Mouse (Mus musculus) MEL (cell line): Measurements from ENCODE around the gene Gm15217. TPM values are rescaled to one million over a fixed set of nuclear protein-coding genes. Genes with fewer than 3 reads are reported as not detected.

Experiments
- DNase-seq: peaks from one replicate; pipeline ENCODE4 v3.0.0; 2011; ENCODE audit warnings: low read depth, low spot score
- H3K27ac ChIP-seq: 2 replicates; pipeline ENCODE4 v1.5.1; 2012; ENCODE audit warnings: low read depth, mild to moderate bottlenecking, control low read depth, low read length, moderate library complexity; ENCODE audit not compliant: control insufficient read depth
- H3K27me3 ChIP-seq, 2 experiments: fragments of 150-350 bp in 1 of 2; sonication (generic) in 1 of 2; 2 replicates each; pipeline ENCODE4 v1.6.1; 2012; ENCODE audit warnings: low read length in 2 of 2, mild to moderate bottlenecking in 2 of 2, improper control_type of control experiment in 1 of 2, moderate library complexity in 1 of 2; ENCODE audit not compliant: insufficient read depth in 2 of 2, control insufficient read depth in 1 of 2
- H3K36me3 ChIP-seq, 2 experiments: 2 replicates each; pipeline ENCODE4 v1.6.1; 2012 to 2014; ENCODE audit warnings: low read length in 2 of 2, improper control_type of control experiment in 1 of 2, inconsistent platforms in 1 of 2, mild to moderate bottlenecking in 1 of 2; ENCODE audit not compliant: insufficient read depth in 2 of 2, control insufficient read depth in 1 of 2
- H3K4me1 ChIP-seq, 2 experiments: fragments of 150-350 bp in 1 of 2; sonication (generic) in 1 of 2; 2 replicates each; pipeline ENCODE4 v1.6.1; 2012; ENCODE audit warnings: low read length in 2 of 2, improper control_type of control experiment in 1 of 2, mild to moderate bottlenecking in 1 of 2; ENCODE audit not compliant: insufficient read depth in 2 of 2, control insufficient read depth in 1 of 2
- H3K4me3 ChIP-seq, 2 experiments: fragments of 150-350 bp in 1 of 2; sonication (generic) in 1 of 2; 2 replicates each; pipeline ENCODE4 v1.5.1; 2012; ENCODE audit warnings: low read depth in 2 of 2, low read length in 2 of 2, mild to moderate bottlenecking in 2 of 2, moderate library complexity in 2 of 2, control low read depth in 1 of 2, improper control_type of control experiment in 1 of 2; ENCODE audit not compliant: control insufficient read depth in 1 of 2, insufficient read depth in 1 of 2
- H3K79me2 ChIP-seq: 2 replicates; pipeline ENCODE4 v1.6.1; 2012; ENCODE audit warnings: mild to moderate bottlenecking, low read length, moderate library complexity; ENCODE audit not compliant: control insufficient read depth, poor library complexity, insufficient read depth
- H3K9ac ChIP-seq: 2 replicates; pipeline ENCODE4 v1.6.1; 2012; ENCODE audit warnings: low read depth, mild to moderate bottlenecking, control low read depth, low read length, moderate library complexity; ENCODE audit not compliant: control insufficient read depth, poor library complexity, severe bottlenecking
- H3K9me3 ChIP-seq: fragments of 150-350 bp; sonication (generic); replicated peaks from 2 replicates; pipeline ENCODE4 v1.6.1; 2012; ENCODE audit warnings: mild to moderate bottlenecking, low read length, improper control_type of control experiment, moderate library complexity; ENCODE audit not compliant: insufficient read depth
- BHLHE40 ChIP-seq: IDR thresholded peaks from 2 replicates; pipeline ENCODE4 v1.6.1; 2012; ENCODE audit warnings: low read depth, mild to moderate bottlenecking, inconsistent platforms, low read length, improper control_type of control experiment, borderline replicate concordance
- CHD1 ChIP-seq: IDR thresholded peaks from 2 replicates; pipeline ENCODE4 v1.6.1; 2012; ENCODE audit warnings: low read depth, mild to moderate bottlenecking, inconsistent platforms, low read length, improper control_type of control experiment
- EP300 ChIP-seq, 2 experiments: IDR thresholded peaks; 2 replicates each; pipeline ENCODE4 v1.6.1; 2011; ENCODE audit warnings: improper control_type of control experiment in 2 of 2, low read length in 2 of 2, low read depth in 1 of 2, mild to moderate bottlenecking in 1 of 2
- GATA1 ChIP-seq: IDR thresholded peaks from 2 replicates; pipeline ENCODE4 v1.6.1; 2011; ENCODE audit warnings: low read depth, low read length, improper control_type of control experiment
- JUND ChIP-seq: IDR thresholded peaks from 2 replicates; pipeline ENCODE4 v1.6.1; 2011; ENCODE audit warnings: low read depth, mild to moderate bottlenecking, improper control_type of control experiment, low read length
- MAX ChIP-seq: IDR thresholded peaks from 2 replicates; pipeline ENCODE4 v1.6.1; 2011; ENCODE audit warnings: low read length, improper control_type of control experiment
- MXI1 ChIP-seq: IDR thresholded peaks from 2 replicates; pipeline ENCODE4 v1.6.1; 2011; ENCODE audit warnings: mild to moderate bottlenecking, low read depth, low read length, improper control_type of control experiment
- MYB ChIP-seq: IDR thresholded peaks from 2 replicates; pipeline ENCODE4 v1.6.1; 2011; ENCODE audit warnings: mild to moderate bottlenecking, low read depth, low read length, improper control_type of control experiment
- NRF1 ChIP-seq: IDR thresholded peaks from 2 replicates; pipeline ENCODE4 v1.6.1; 2014; ENCODE audit warnings: low read depth, mild to moderate bottlenecking, inconsistent platforms, low read length, improper control_type of control experiment, moderate library complexity; ENCODE audit not compliant: poor library complexity, insufficient read depth, severe bottlenecking
- POLR2AphosphoS2 ChIP-seq: IDR thresholded peaks from 2 replicates; pipeline ENCODE4 v1.6.1; 2011; ENCODE audit warnings: low read length, improper control_type of control experiment
- RAD21 ChIP-seq: IDR thresholded peaks from 2 replicates; pipeline ENCODE4 v1.6.1; 2011; ENCODE audit warnings: mild to moderate bottlenecking, low read depth, low read length, improper control_type of control experiment
- SIN3A ChIP-seq: IDR thresholded peaks from 2 replicates; pipeline ENCODE4 v1.6.1; 2012; ENCODE audit warnings: low read length, improper control_type of control experiment, inconsistent platforms
- TBP ChIP-seq: IDR thresholded peaks from 2 replicates; pipeline ENCODE4 v1.8.0; 2011; ENCODE audit warnings: low read depth, low read length, improper control_type of control experiment
- TCF12 ChIP-seq: IDR thresholded peaks from 2 replicates; pipeline ENCODE4 v1.6.1; 2014; ENCODE audit warnings: low read depth, mild to moderate bottlenecking, inconsistent platforms, low read length, improper control_type of control experiment, moderate library complexity
- polyA plus RNA-seq, 2 experiments: library from polyadenylated mRNA; stranded (reverse) in 1 of 2; unstranded in 1 of 2; fragments of >175 nt in 1 of 2; fragments of >200 nt in 1 of 2; gene quantifications; 2 replicates each; pipeline versions ENCODE4 v1.2.1 to v1.2.4; 2012; ENCODE audit warnings: low replicate concordance in 2 of 2, low read depth in 1 of 2; ENCODE audit not compliant: insufficient read length in 2 of 2, insufficient read depth in 1 of 2, missing spikeins in 1 of 2
- total RNA-seq: library from RNA; depleted of rRNA; stranded (reverse); fragments of 300-350 nt; gene quantifications from 2 replicates; pipeline ENCODE4 v1.2.3, GENCODE M21; 2012

Gm15217 gene
- total and polyA plus RNA-seq, 3 experiments, result not detected

- no peaks in the 10 kb centered on the region for H3K36me3 ChIP-seq
- H3K9me3 ChIP-seq, result no peaks in the 10 kb centered on the region
- no peak for DNase-seq
- H3K79me2 ChIP-seq, result no peaks in the 10 kb centered on the region
- H3K9ac ChIP-seq, result no peak overlapping the region
- no peak for TF ChIP-seq CHD1
- TF ChIP-seq TBP, result no peak
- TF ChIP-seq NRF1, result no peak
- no peak for TF ChIP-seq TCF12
- TF ChIP-seq RAD21, result no peak
- no peak for TF ChIP-seq BHLHE40
- no peak for TF ChIP-seq POLR2AphosphoS2
- TF ChIP-seq SIN3A, result no peak
- TF ChIP-seq MYB, result no peak
- TF ChIP-seq MAX, result no peak
- TF ChIP-seq, all 39 proteins: peak for 0
- Histone ChIP-seq H3K4me3 (no peak overlapping the region), H3K27ac (no peak overlapping the region), H3K27me3 (no peaks in the 10 kb centered on the region), H3K4me1 (no peaks in the 10 kb centered on the region)
Observed at GRCm38 (mm10) chr14:46338801-46339200, 40.4 kb upstream of the Gm15217 start.

GRCm38 (mm10) chr14:46344750-46345149, 34.5 kb upstream of the Gm15217 start:
- H3K27ac ChIP-seq, result no peak overlapping the region
- no peaks in the 10 kb centered on the region for H3K36me3 ChIP-seq
- no peaks in the 10 kb centered on the region for H3K4me1 ChIP-seq
- no peaks in the 10 kb centered on the region for H3K27me3 ChIP-seq
- no peaks in the 10 kb centered on the region for H3K79me2 ChIP-seq
- H3K9me3 ChIP-seq, result no peaks in the 10 kb centered on the region
- H3K9ac ChIP-seq, result no peak overlapping the region
- H3K4me3 ChIP-seq, result no peak overlapping the region
- no peak for TF ChIP-seq MXI1
- no peak for TF ChIP-seq GATA1
- no peak for DNase-seq

- Histone ChIP-seq H3K4me3 (no peak overlapping the region), H3K9ac (no peak overlapping the region), H3K4me1 (no peaks in the 10 kb centered on the region), H3K9me3 (no peaks in the 10 kb centered on the region), H3K36me3 (no peaks in the 10 kb centered on the region), H3K79me2 (no peaks in the 10 kb centered on the region), H3K27me3 (no peaks in the 10 kb centered on the region), H3K27ac (no peak overlapping the region)
- DNase-seq, result no peak
- TF ChIP-seq MYB (no peak), JUND (no peak), TBP (no peak), EP300 (IDR thresholded peaks at IDR 0.05; ENCODE audit: low read depth in 1 of 2, low read length in 2 of 2) (no peak)
Observed at GRCm38 (mm10) chr14:46357286-46357685, 21.9 kb upstream of the Gm15217 start.
